Mouse (Mus musculus) brain, embryonic 18.5 days (tissue): ENCODE measurements around the gene Ppp1r3e.

Experiments
- DNase-seq: peaks from one replicate; pipeline ENCODE4 v3.0.0-alpha.2; 2012; ENCODE audit warnings: low read depth, low spot score

Gene Ppp1r3e

GRCm38 (mm10) chr14:54877048-54877715 lies at the start of gene Ppp1r3e:
Gene Ppp1r3e (minus strand): TSS chr14:54877550.
- no peak for DNase-seq

GRCm38 (mm10) chr14:54926401-54927158 lies 49.2 kb upstream of the Ppp1r3e start:
- no peak for DNase-seq

DNA sequence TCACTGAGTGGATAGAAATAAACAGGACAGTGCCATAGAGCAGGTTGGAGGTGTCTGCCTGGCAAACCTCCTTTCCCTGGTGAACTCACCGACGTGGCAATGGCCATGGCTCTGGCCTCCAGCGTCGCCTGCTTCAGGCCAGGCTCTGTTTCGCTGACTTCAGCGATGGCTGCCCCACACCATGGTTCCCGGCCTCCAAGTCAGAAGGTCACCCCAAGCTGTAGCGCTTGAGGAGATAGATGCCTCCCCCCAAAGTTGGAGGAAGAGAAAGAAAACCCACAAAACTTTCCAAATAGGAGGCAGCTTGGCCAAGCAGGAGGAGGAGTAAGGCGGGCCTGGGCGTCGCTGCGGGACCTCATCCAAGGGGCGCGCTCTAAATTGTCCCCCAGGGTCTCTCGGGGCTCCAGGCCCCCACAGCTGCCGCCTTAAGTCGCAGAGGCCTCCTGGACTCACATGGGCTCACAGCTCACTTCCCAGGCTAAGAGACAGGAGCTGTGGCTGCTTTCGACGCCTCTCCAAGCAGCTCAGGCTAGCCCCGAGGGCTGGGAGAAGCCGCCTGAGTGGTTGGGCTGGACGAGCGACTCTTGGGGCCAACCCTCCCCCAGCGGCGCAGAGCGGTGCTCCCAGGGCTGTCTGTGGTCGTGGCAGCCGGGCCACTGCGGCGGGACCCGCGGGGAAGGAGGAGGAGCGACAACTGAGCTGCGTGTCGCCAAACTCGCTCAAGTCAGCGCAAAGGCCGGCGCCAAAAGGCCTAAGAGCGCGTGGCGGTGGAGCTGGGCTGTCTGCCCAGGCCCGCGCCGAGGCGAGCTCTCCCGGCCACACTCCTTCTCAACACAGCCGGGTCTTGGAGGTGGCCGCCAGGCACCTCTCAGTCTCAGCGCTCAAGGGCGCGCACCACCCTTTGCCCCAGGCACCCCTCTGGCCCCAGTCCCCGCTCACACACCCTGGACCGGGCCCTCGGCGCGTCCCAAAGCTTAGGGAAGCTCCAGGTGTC lies 48.3 kb upstream of the Ppp1r3e start, which contains the start of gene Efs:
Gene Efs (minus strand): TSS at position 778 of the 994 bp plus-strand sequence.
- DNase-seq = no peak

DNA sequence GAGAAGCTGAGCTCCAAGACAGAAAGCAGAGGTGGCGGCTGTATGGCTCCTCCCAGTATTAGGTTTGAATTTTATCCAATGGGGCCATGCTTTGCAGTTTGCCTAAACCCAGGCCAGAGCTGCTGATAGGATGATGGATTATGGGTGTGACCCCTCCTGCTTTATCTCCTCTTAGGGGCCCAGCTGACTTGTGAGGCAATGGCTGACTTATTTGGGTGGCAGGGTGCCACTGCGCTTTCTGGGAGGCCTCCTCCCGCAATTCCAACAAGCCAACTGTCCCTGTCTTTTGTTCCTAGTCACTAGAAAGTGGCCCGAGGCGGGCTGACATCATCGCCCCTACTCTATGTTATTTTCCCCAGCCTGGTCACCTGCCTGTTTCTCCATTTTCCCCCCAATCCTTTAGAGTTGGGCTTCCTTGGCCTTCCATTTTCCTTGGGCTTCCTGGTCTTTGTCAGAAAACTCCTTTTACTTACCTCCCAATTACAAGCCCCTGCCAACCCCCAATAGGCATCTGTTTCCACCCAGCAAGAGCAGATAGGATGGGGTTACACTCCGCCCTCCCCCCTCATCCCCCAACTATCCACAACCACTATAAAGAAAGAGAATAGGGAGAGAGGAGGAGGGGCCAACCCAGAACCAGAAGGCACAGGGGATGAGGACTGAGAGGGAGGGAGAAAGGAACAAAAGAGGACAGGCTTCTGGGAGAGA lies 47.4 kb upstream of the Ppp1r3e start:
- no peak for DNase-seq

- DNase-seq = no peak
These were observed 42.8 kb upstream of the Ppp1r3e start for GRCm38 (mm10) chr14:54920076-54920685.

- DNase-seq = no peak
These were observed 36.0 kb upstream of the Ppp1r3e start for GRCm38 (mm10) chr14:54913343-54913742.

DNA sequence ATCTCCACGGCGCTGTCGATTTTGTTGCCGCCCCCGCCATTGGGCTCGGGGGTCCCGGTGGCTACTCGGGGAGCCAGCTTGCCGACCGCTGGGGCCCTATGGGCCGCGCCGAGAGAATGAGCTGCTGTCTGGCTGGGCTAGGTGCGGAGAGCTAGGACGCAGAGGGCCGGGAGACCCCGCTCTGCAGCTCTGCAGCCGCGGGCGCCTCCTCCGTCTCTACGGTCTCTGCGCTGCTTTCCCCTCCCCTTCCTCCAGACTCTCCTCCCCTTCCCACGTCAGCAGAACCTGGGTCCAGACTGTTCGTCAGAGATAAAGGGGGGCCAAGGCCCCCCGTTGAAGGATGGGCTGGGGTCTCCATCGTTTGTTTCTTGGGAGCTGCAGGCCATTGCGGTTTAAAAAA lies 35.5 kb upstream of the Ppp1r3e start, which contains the start of gene Slc22a17:
Gene Slc22a17 (minus strand): TSS at position 247 of the 400 bp plus-strand sequence.
- DNase-seq = peak; percentile 84

DNA sequence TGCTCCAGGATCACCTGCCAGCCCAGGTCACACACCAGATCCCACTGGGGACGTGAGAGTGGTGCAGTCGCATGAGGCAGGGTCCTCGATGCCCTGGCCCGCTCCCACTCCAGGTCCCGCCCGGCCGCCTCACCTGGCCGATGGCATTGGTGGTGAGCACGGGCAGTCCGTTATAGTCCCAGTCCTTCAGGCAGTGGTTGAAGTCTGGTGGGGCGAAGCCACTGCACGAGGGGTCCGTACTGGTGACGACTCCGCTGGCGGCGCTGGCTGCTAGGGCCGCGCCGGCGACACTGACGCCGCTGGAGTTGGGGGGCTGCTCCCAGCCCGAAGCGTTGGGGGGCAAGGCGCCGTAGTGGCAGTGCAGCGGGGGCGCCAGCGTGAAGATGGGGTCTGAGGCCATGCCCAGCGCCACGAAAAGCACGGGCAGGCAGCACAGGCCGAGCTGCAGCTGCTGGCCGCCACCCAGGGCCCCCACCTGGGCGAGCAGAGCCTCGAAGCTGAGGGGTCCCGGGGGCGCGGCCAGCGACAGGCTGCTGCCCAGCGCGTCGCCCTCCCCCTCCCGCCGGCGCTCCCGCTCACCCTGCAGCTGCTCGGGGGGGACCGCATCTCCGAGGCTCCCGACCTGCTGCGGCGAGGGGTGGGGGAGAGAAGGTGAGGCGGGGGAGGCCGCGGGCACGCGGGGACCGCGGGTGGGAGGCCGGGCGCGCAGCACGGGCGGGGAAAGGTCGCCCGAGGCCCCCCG lies 34.9 kb upstream of the Ppp1r3e start:
- DNase-seq = no peak

GRCm38 (mm10) chr14:54908682-54909081 lies 31.3 kb upstream of the Ppp1r3e start:
- DNase-seq = no peak

GRCm38 (mm10) chr14:54903641-54904040 lies 26.3 kb upstream of the Ppp1r3e start:
- DNase-seq = no peak

- no peak for DNase-seq
These were observed 23.0 kb upstream of the Ppp1r3e start for GRCm38 (mm10) chr14:54900383-54900782.

- no peak for DNase-seq
These were observed 20.1 kb upstream of the Ppp1r3e start for GRCm38 (mm10) chr14:54897445-54897844.

- no peak for DNase-seq
These were observed 17.2 kb upstream of the Ppp1r3e start for GRCm38 (mm10) chr14:54894296-54895151.

- peak; percentile 100 for DNase-seq
These were observed 16.4 kb upstream of the Ppp1r3e start for GRCm38 (mm10) chr14:54893651-54894181.

GRCm38 (mm10) chr14:54892200-54892599 lies 14.8 kb upstream of the Ppp1r3e start, which contains the start of gene Pabpn1:
Gene Pabpn1 (plus strand): TSS chr14:54892500.
- DNase-seq = no peak

GRCm38 (mm10) chr14:54885309-54885708 lies 8.0 kb upstream of the Ppp1r3e start:
- DNase-seq = no peak

- no peak for DNase-seq
These were observed 6.8 kb upstream of the Ppp1r3e start for GRCm38 (mm10) chr14:54884022-54884712.
